Mouse (Mus musculus) liver, embryonic 12.5 days (tissue): ENCODE data around the gene Ccdc127. TPM values are rescaled to one million over a fixed set of nuclear protein-coding genes. Genes with fewer than 3 reads are reported as not detected.

Source experiments
- ATAC-seq: fragments of 200-750 bp; cut with Nextera tagmentation; 2 replicates; pipeline ENCODE4 v1.8.0; 2017; ENCODE audit warnings: moderate number of reproducible peaks, mild to moderate bottlenecking, moderate library complexity
- H3K27ac ChIP-seq: fragments of 300-500 bp; sonication (generic); 2 replicates; pipeline ENCODE4 v1.5.1; 2016; ENCODE audit warnings: mild to moderate bottlenecking
- H3K27me3 ChIP-seq: fragments of 300-500 bp; sonication (generic); replicated peaks from 2 replicates; pipeline ENCODE4 v1.6.1; 2016; ENCODE audit warnings: mild to moderate bottlenecking, moderate library complexity
- H3K36me3 ChIP-seq: fragments of 300-500 bp; sonication (generic); 2 replicates; pipeline ENCODE4 v1.6.1; 2016; ENCODE audit warnings: mild to moderate bottlenecking, moderate library complexity
- H3K4me1 ChIP-seq: fragments of 300-500 bp; sonication (generic); 2 replicates; pipeline ENCODE4 v1.6.1; 2016
- H3K4me2 ChIP-seq: fragments of 300-500 bp; sonication (generic); 2 replicates; pipeline ENCODE4 v1.6.1; 2016; ENCODE audit warnings: mild to moderate bottlenecking, moderate library complexity
- H3K4me3 ChIP-seq: fragments of 300-500 bp; sonication (generic); 2 replicates; pipeline ENCODE4 v1.5.1; 2016; ENCODE audit warnings: mild to moderate bottlenecking, moderate library complexity
- H3K9ac ChIP-seq: fragments of 300-500 bp; sonication (generic); 2 replicates; pipeline ENCODE4 v1.6.1; 2016; ENCODE audit warnings: mild to moderate bottlenecking, moderate library complexity
- H3K9me3 ChIP-seq: fragments of 300-500 bp; sonication (generic); replicated peaks from 2 replicates; pipeline ENCODE4 v1.6.1; 2016; ENCODE audit warnings: mild to moderate bottlenecking, moderate library complexity
- WGBS: fragments of 180-500 bp; shearing (Covaris S2); methylation state at CpG from one replicate; pipeline ENCODE4 v1.1.7; 2016; ENCODE audit not compliant: insufficient replicate concordance; 5-methylcytosine and 5-hydroxymethylcytosine counted together
- microRNA counts: library from miRNA; unstranded; fragments of <30 nt; microRNA quantifications from one replicate; lab custom pipeline; 2017
- microRNA-seq: library from miRNA; unstranded; fragments of <30 nt; microRNA quantifications from one replicate; pipeline ENCODE4, GENCODE M21; 2017
- polyA plus RNA-seq: library from polyadenylated mRNA; unstranded; fragments of >200 nt; fragmentation: Nextera tagmentation; extraction: Ambion mirVana; gene quantifications from 2 replicates; pipeline ENCODE4 v1.2.1, GENCODE M21; 2016

Ccdc127 gene
- polyA plus RNA-seq, 1 experiment from 2014 or later = 33.8 TPM

DNA sequence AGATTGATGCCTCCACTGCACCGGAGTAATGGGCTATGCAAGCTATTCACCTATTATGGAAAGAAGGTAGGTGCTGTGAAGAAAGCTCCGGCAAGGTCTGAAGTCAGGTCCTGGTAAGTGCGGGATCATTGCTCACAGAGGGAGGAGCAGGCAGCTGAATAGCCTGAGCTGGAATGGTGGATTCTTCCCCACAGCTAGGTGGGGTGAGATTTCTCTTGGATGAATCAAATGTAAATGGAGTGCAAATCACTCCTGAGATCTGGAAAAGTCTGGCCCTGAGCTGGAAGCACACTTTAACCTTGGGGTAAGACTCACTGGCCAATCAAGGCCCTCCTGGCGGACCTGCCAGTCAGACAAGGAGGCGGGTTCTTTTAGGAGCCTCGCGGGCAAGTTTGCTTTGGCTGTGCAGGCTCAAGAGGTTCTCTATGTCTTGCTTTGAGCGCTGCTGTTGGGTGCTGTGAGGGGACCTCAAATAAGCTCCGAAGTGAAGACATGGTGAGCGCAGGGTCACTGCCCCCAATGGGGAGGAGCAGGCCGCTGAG is 49.3 kb downstream of the Ccdc127 start, which contains the start of gene Ftl1-ps1:
Ftl1-ps1 (plus strand) TSS at position 397 of the 542 bp plus-strand sequence.
- no peak within 1 kb of the TSS for H3K9ac ChIP-seq
- no peak for ATAC-seq

More for the DNA sequence above, 49.3 kb downstream of the Ccdc127 start, which contains the start of gene Ftl1-ps1:
- H3K4me2 ChIP-seq = peak within 1 kb of the TSS; percentile 29
- H3K27ac ChIP-seq = no peak within 1 kb of the TSS
- no peaks in the 10 kb centered on the region for H3K4me1 ChIP-seq
- no peaks in the 10 kb centered on the region for H3K36me3 ChIP-seq
- H3K9me3 ChIP-seq = no peaks in the 10 kb centered on the region
- H3K27me3 ChIP-seq = peaks cover 16% of the 10 kb centered on the region
- H3K4me3 ChIP-seq = no peak within 1 kb of the TSS
- 18% methylated on average over 11 of the region's 11 CpGs for WGBS

MicroRNAs encoded within 50 kb of the gene (microRNA counts, 519-probe panel; counts per million panel counts)
- microRNA mmu-miR-692 (lab: Ali Mortazavi, UCI) = 582 counts per million, percentile 70 among the panel's probes with 10 or more counts

Small RNA genes lying within 50 kb of the gene (microRNA-seq; reads per million reads assigned to microRNA genes)
- not detected for gene Mir692-3

Other genes starting within 250 kb of the Ccdc127 start
- not detected in 2 replicates for gene Slc9a3, start 228.9 kb upstream of the Ccdc127 start, polyA plus RNA-seq
- 32.9 and 36.4 TPM in 2 replicates for gene Exoc3, start 141.6 kb upstream of the Ccdc127 start, polyA plus RNA-seq
- gene Ahrr, start 58.0 kb upstream of the Ccdc127 start, polyA plus RNA-seq = 0.12 and 0.48 TPM in 2 replicates
- 83.5 and 90.0 TPM in 2 replicates for gene Pdcd6, start 32.7 kb upstream of the Ccdc127 start, polyA plus RNA-seq
- gene Sdha, start within 50 bp of the Ccdc127 start, polyA plus RNA-seq = 192 and 194 TPM in 2 replicates
- not detected in 2 replicates for gene Lrrc14b, start 13.7 kb downstream of the Ccdc127 start, polyA plus RNA-seq
- 0.81 and 1.3 TPM in 2 replicates for gene Zfp72, start 40.5 kb downstream of the Ccdc127 start, polyA plus RNA-seq
- 114 and 117 TPM in 2 replicates for gene Ftl1-ps1, start 49.4 kb downstream of the Ccdc127 start, polyA plus RNA-seq
- gene Zfp825, start 143.7 kb downstream of the Ccdc127 start, polyA plus RNA-seq = 10.9 TPM in 2 replicates